ENCODE assay signal across 8 mouse cellular contexts in genomic region chr14:19277777-19278385, GRCm38 (mm10).
DNase-seq lines count a peak whose midpoint lies in the region; ATAC-seq and TF ChIP-seq lines count a peak whose summit lies in the region.

No protein-coding gene starts in this region.

- no peak overlapping the region for H3K27ac ChIP-seq in kidney, adult 2 months (ENCODE audit: insufficient read depth, low read depth, low read length)
- no peak overlapping the region for H3K27ac ChIP-seq in embryonic facial prominence, embryonic 11.5 days (replicated peaks; ENCODE audit: low read depth, low read length)

- WGBS in kidney, adult 2 months: 65% methylated on average over 4 of the region's 4 CpGs
- WGBS in embryonic facial prominence, embryonic 11.5 days: 63% methylated on average over 4 of the region's 4 CpGs

- H3K4me3 ChIP-seq in kidney, adult 2 months (ENCODE audit: insufficient read depth, low read depth, low read length): no peak overlapping the region
- no peak overlapping the region for H3K4me3 ChIP-seq in embryonic facial prominence, embryonic 11.5 days (ENCODE audit: low read depth, low read length)

- no peak overlapping the region for H3K9ac ChIP-seq in embryonic facial prominence, embryonic 11.5 days (replicated peaks; ENCODE audit: low read length)

- H3K4me1 ChIP-seq in kidney, adult 2 months (ENCODE audit: control insufficient read depth, insufficient read depth, low read length): no peaks in the 10 kb centered on the region
- H3K4me1 ChIP-seq in embryonic facial prominence, embryonic 11.5 days (ENCODE audit: control insufficient read depth, insufficient read depth, low read length): no peaks in the 10 kb centered on the region

- H3K4me2 ChIP-seq in embryonic facial prominence, embryonic 11.5 days (ENCODE audit: low read depth, low read length): no peak overlapping the region

- no peaks in the 10 kb centered on the region; the same call in 1 of the 2 replicates for H3K9me3 ChIP-seq in embryonic facial prominence, embryonic 11.5 days (replicated peaks; ENCODE audit: control insufficient read depth, low read length)

- no peak for TF ChIP-seq CTCF in kidney, adult 2 months (conservative IDR thresholded peaks at IDR 0.05; ENCODE audit: insufficient read depth, insufficient read length, low read depth, low read length)

- intact Hi-C loops in heart, postnatal 10 days (cut with DNase I): no loop called here

- peak; percentile 86 for ATAC-seq in embryonic facial prominence, embryonic 11.5 days (replicated peaks; ENCODE audit: insufficient number of reproducible peaks, low FRiP score, low TSS enrichment, low read depth)

- DNase-seq in kidney, adult 2 months: peak; percentile 33
- DNase-seq in kidney, adult 11 months: no peak
- DNase-seq in adipocyte (ENCODE audit: low spot score): peak; percentile 100
- peak; percentile 96 for DNase-seq in embryonic facial prominence, embryonic 11.5 days (ENCODE audit: low spot score)
- DNase-seq in heart, postnatal 10 days: peak; percentile 38 to 72
- DNase-seq in layer of hippocampus, postnatal 25 days (ENCODE audit: extremely low spot score in 1 of 2, low spot score in 1 of 2): peak; percentile 16 to 67
- peak; percentile 27 for DNase-seq in lung, postnatal 25 days (ENCODE audit: low spot score)
- peak; percentile 24 to 65 for DNase-seq in spleen, postnatal 10 days (ENCODE audit: low spot score in 2 of 2)

- no peak for TF ChIP-seq POLR2A in kidney, adult 2 months (IDR thresholded peaks at IDR 0.05; ENCODE audit: low read depth, low read length)

- H3K27me3 ChIP-seq in kidney, adult 2 months (replicated peaks; ENCODE audit: control insufficient read depth, insufficient read depth, low read length): no peaks in the 10 kb centered on the region
- H3K27me3 ChIP-seq in embryonic facial prominence, embryonic 11.5 days (ENCODE audit: control insufficient read depth, insufficient read depth, low read length): no peaks in the 10 kb centered on the region

- H3K36me3 ChIP-seq in kidney, adult 2 months (ENCODE audit: control insufficient read depth, insufficient read depth, low read length): no peaks in the 10 kb centered on the region
- H3K36me3 ChIP-seq in embryonic facial prominence, embryonic 11.5 days (replicated peaks; ENCODE audit: control insufficient read depth, insufficient read depth, low read depth, low read length): no peaks in the 10 kb centered on the region
